In genomic region chr14:113469072-113469471, GRCm38 (mm10) we compare ENCODE assay signal across 15 mouse cellular contexts.
A peak's percentile ranks its signal among the peaks of the same experiment; 100 is the strongest.
DNase-seq lines count a peak whose midpoint lies in the region; ATAC-seq and TF ChIP-seq lines count a peak whose summit lies in the region.
"Had no signal": no experiment of that assay in that cellular context is flagged by ENCODE, and none has a peak within 500 bp of the region (broad histone marks: within the 10 kb centered on the region; RNA-seq: fewer than 3 reads in every experiment).

No protein-coding gene starts in this region.

- H3K4me3 ChIP-seq in hindbrain, embryonic 16.5 days (ENCODE audit: low read length) = no peak overlapping the region
- H3K4me3 ChIP-seq in liver, postnatal 0 days (ENCODE audit: low read depth, low read length) = no peak overlapping the region
- H3K4me3 ChIP-seq: heart, embryonic 10.5 days; kidney, embryonic 15.5 days; liver, embryonic 13.5 days; myocyte had no signal

- H3K9me3 ChIP-seq in hindbrain, embryonic 16.5 days (ENCODE audit: control insufficient read depth, low read length) = no peaks in the 10 kb centered on the region
- H3K9me3 ChIP-seq in liver, postnatal 0 days (ENCODE audit: low read length) = no peaks in the 10 kb centered on the region
- H3K9me3 ChIP-seq: heart, embryonic 10.5 days; kidney, embryonic 15.5 days; liver, embryonic 13.5 days had no signal

- no peak for TF ChIP-seq EP300 in liver, postnatal 0 days (IDR thresholded peaks at IDR 0.05; ENCODE audit: low read depth)

- no peak overlapping the region for H3K27ac ChIP-seq in hindbrain, embryonic 16.5 days (ENCODE audit: low read depth, low read length)
- H3K27ac ChIP-seq in liver, postnatal 0 days (ENCODE audit: low read depth) = no peak overlapping the region
- H3K27ac ChIP-seq: heart, embryonic 10.5 days; kidney, embryonic 15.5 days; liver, embryonic 13.5 days had no signal

- H3K4me1 ChIP-seq in hindbrain, embryonic 16.5 days (ENCODE audit: control insufficient read depth, insufficient read depth, low read depth, low read length) = no peaks in the 10 kb centered on the region
- no peaks in the 10 kb centered on the region for H3K4me1 ChIP-seq in liver, postnatal 0 days (ENCODE audit: insufficient read depth)
- H3K4me1 ChIP-seq: heart, embryonic 10.5 days; kidney, embryonic 15.5 days; liver, embryonic 13.5 days had no signal

- DNase-seq in cerebellum, adult 9-10 months = peak; percentile 13
- no peak for DNase-seq in cerebellum, postnatal 25 days
- DNase-seq in left cerebral cortex, adult 9 months (ENCODE audit: low spot score in 2 of 2) = peak; percentile 4 to 54
- no peak for DNase-seq in left cerebral cortex, adult 11 months (ENCODE audit: low spot score)
- peak; percentile 89 for DNase-seq in brain, embryonic 14.5 days (ENCODE audit: low read depth)
- no peak for DNase-seq in liver, postnatal 0 days
- DNase-seq in kidney, adult 8-10 months = no peak
- DNase-seq: heart, postnatal 4 days; liver, embryonic 13.5 days; lung, postnatal 36 days; thymus, postnatal 36 days had no signal

- TF ChIP-seq POLR2A in brain, embryonic 14.5 days (IDR thresholded peaks at IDR 0.05; ENCODE audit: borderline replicate concordance, extremely low read depth, insufficient read depth, insufficient read length, poor library complexity, severe bottlenecking) = no peak

- TF ChIP-seq CTCF in brain, embryonic 14.5 days (IDR thresholded peaks at IDR 0.05; ENCODE audit: borderline replicate concordance, extremely low read depth, insufficient read depth, insufficient read length) = no peak
- TF ChIP-seq CTCF in liver, postnatal 0 days (IDR thresholded peaks at IDR 0.05; ENCODE audit: low read depth) = no peak

- H3K36me3 ChIP-seq in hindbrain, embryonic 16.5 days (ENCODE audit: control insufficient read depth, insufficient read depth, low read length) = no peaks in the 10 kb centered on the region
- H3K36me3 ChIP-seq in liver, postnatal 0 days (replicated peaks; ENCODE audit: insufficient read depth, low read length) = no peaks in the 10 kb centered on the region
- H3K36me3 ChIP-seq: heart, embryonic 10.5 days; kidney, embryonic 15.5 days; liver, embryonic 13.5 days had no signal

- 49% methylated on average over 5 of the region's 5 CpGs for WGBS in hindbrain, embryonic 16.5 days
- 78% methylated on average over 5 of the region's 5 CpGs for WGBS in liver, postnatal 0 days (ENCODE audit: insufficient replicate concordance)

- no peak overlapping the region for H3K9ac ChIP-seq in hindbrain, embryonic 16.5 days (ENCODE audit: low read depth, low read length)
- H3K9ac ChIP-seq in liver, postnatal 0 days (replicated peaks) = no peak overlapping the region
- H3K9ac ChIP-seq: kidney, embryonic 15.5 days; liver, embryonic 13.5 days had no signal

- H3K4me2 ChIP-seq in hindbrain, embryonic 16.5 days (ENCODE audit: low read length) = no peak overlapping the region
- no peak overlapping the region for H3K4me2 ChIP-seq in liver, postnatal 0 days (ENCODE audit: low read depth, low read length)
- H3K4me2 ChIP-seq: kidney, embryonic 15.5 days; liver, embryonic 13.5 days had no signal

- H3K27me3 ChIP-seq in hindbrain, embryonic 16.5 days (replicated peaks; ENCODE audit: control insufficient read depth, insufficient read depth, low read length) = no peaks in the 10 kb centered on the region
- no peaks in the 10 kb centered on the region for H3K27me3 ChIP-seq in liver, postnatal 0 days (ENCODE audit: insufficient read depth, low read length)
- H3K27me3 ChIP-seq: kidney, embryonic 15.5 days; liver, embryonic 13.5 days had no signal

- peak; percentile 60; the same call in 1 of the 2 replicates for ATAC-seq in hindbrain, embryonic 16.5 days
- no peak for ATAC-seq in liver, postnatal 0 days

Comparison
In these comparisons a context has a peak if more than half of its experiments do, and no peak if none do; other contexts are left out.
1. DNase-seq: peak in cerebellum, adult 9-10 months (single experiment), left cerebral cortex, adult 9 months (2 of 2) and brain, embryonic 14.5 days (single experiment); none in cerebellum, postnatal 25 days (0 of 2), left cerebral cortex, adult 11 months (single experiment), liver, postnatal 0 days (single experiment) and kidney, adult 8-10 months (0 of 2).